Mouse (Mus musculus) small intestine, adult 2 months (tissue): ENCODE measurements around the gene Nsun2.

Experiments used
- CTCF ChIP-seq: fragments of 200-500 bp; IDR thresholded peaks from 2 replicates; pipeline ENCODE4 v1.5.1; 2012; ENCODE audit warnings: low read depth, mild to moderate bottlenecking, control low read depth, inconsistent platforms, low read length, moderate library complexity, mixed read lengths; ENCODE audit not compliant: insufficient replicate concordance, insufficient read length; ENCODE audit errors: extremely low read depth
- POLR2A ChIP-seq: fragments of 200-500 bp; IDR thresholded peaks from 2 replicates; pipeline ENCODE4 v1.6.1; 2012; ENCODE audit warnings: low read depth, mild to moderate bottlenecking, control low read depth, inconsistent platforms, low read length, moderate library complexity

- TF ChIP-seq CTCF: no peak
- TF ChIP-seq POLR2A: no peak
Observed at GRCm38 (mm10) chr13:69542571-69543352, 9.2 kb downstream of the Nsun2 start.
